Mouse (Mus musculus) testis, adult 2 months (tissue): ENCODE measurements around the gene AW549877. TPM values are rescaled to one million over a fixed set of nuclear protein-coding genes. Genes with fewer than 3 reads are reported as not detected.

Experiments
- H3K27ac ChIP-seq: fragments of 200-500 bp; 2 replicates; pipeline ENCODE4 v1.5.1; 2012; ENCODE audit warnings: low read depth, low read length; ENCODE audit not compliant: control insufficient read depth, insufficient read depth
- H3K27me3 ChIP-seq: fragments of 200-500 bp; 2 replicates; pipeline ENCODE4 v1.6.1; 2012; ENCODE audit warnings: mild to moderate bottlenecking, low read length, moderate library complexity; ENCODE audit not compliant: control insufficient read depth, insufficient read depth
- H3K36me3 ChIP-seq: fragments of 200-500 bp; 2 replicates; pipeline ENCODE4 v1.6.1; 2012; ENCODE audit warnings: mild to moderate bottlenecking, low read length; ENCODE audit not compliant: control insufficient read depth, insufficient read depth
- H3K4me1 ChIP-seq: fragments of 200-500 bp; 2 replicates; pipeline ENCODE4 v1.6.1; 2012; ENCODE audit warnings: low read length; ENCODE audit not compliant: control insufficient read depth, insufficient read depth
- H3K4me3 ChIP-seq: fragments of 200-500 bp; 2 replicates; pipeline ENCODE4 v1.5.1; 2012; ENCODE audit warnings: low read depth, mild to moderate bottlenecking, low read length, moderate library complexity, mixed read lengths; ENCODE audit not compliant: control insufficient read depth
- CTCF ChIP-seq: fragments of 200-500 bp; IDR thresholded peaks from 2 replicates; pipeline ENCODE4 v1.5.1; 2012; ENCODE audit warnings: low read depth, mild to moderate bottlenecking, inconsistent platforms, low read length, moderate library complexity; ENCODE audit not compliant: control insufficient read depth, insufficient read depth, insufficient replicate concordance
- POLR2A ChIP-seq: fragments of 200-500 bp; IDR thresholded peaks from 2 replicates; pipeline ENCODE4 v1.6.1; 2012; ENCODE audit warnings: low read depth, mild to moderate bottlenecking, inconsistent platforms, low read length, moderate library complexity; ENCODE audit not compliant: control insufficient read depth
- polyA plus RNA-seq: library from polyadenylated mRNA; depleted of rRNA; stranded (reverse); fragments of >200 nt; gene quantifications from 2 replicates; pipeline ENCODE4 v1.2.3, GENCODE M21; 2012

Gene AW549877
- polyA plus RNA-seq, 1 experiment, result 7.2 TPM

DNA sequence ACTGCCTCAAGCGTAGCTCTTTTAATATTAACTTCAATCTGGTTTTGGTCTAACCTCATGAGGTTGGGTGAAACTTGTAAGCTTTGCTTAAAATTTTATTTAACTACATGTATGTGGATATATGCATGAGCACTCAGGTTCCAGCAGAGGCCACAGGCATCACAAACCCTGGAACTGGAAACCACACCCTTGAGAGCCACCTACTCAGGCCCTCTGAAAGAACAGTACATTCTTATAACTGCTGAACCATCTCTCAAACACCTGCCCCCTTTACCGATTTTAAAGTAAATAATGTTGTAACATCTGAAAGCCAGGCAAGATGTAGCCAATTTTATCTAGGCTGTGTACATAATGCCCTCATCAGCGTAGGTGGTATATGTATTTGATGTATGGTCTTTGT, 15.7 kb downstream of the AW549877 start:
- TF ChIP-seq POLR2A (no peak), CTCF (no peak)
- Histone ChIP-seq H3K4me3 (no peak overlapping the region), H3K36me3 (no peaks in the 10 kb centered on the region), H3K4me1 (no peaks in the 10 kb centered on the region), H3K27ac (no peak overlapping the region; the same call in 1 of the 2 replicates), H3K27me3 (no peaks in the 10 kb centered on the region)

DNA sequence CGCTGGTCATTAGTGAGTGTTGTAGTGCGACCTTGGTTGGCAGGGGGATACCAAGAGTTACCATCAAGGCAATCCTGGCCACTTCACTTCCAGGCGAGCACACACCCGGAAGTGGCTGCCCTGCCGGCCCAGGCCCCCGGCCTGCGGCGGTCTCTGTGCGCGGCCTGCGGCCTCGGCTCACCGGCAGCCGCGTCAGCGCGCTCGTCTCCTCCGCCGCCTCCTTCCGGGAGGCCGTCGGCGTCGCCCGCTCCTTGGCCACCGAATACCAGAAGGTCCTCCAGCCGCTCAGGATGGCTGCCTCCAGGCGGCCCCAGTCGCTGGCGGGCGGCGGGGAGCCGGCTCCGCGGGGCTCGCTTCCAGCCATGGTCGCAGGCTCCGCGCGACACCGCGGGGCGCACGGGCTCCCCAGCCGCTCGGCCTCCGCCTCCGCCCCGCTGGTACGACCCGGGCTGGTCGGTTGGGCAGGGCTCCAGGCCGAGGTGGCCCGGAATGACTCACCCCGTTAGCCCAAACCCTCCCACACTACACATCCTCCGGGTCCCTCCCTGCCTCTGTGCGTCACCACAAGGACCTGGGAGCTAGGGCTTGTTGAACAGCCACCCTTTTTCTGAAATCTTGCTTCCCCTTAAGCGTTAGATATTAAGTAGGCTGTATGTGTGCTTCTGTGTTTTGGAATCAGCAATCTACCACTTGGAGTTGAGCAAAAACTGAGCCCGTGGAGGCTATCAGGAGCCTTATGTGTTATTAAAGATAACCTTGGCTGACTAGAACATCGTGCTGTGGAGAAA, 16.3 kb downstream of the AW549877 start, which contains the start of gene Fbxo4:
Gene Fbxo4 (minus strand): TSS at position 513 of the 788 bp plus-strand sequence.
- Histone ChIP-seq H3K4me1 (no peaks in the 10 kb centered on the region), H3K27ac (peak within 1 kb of the TSS; percentile 89), H3K36me3 (no peaks in the 10 kb centered on the region), H3K27me3 (no peaks in the 10 kb centered on the region), H3K4me3 (peak within 1 kb of the TSS; percentile 85)
- no peak for TF ChIP-seq CTCF
- TF ChIP-seq POLR2A, result peak; percentile 67; the same call in 1 of the 2 replicates

DNA sequence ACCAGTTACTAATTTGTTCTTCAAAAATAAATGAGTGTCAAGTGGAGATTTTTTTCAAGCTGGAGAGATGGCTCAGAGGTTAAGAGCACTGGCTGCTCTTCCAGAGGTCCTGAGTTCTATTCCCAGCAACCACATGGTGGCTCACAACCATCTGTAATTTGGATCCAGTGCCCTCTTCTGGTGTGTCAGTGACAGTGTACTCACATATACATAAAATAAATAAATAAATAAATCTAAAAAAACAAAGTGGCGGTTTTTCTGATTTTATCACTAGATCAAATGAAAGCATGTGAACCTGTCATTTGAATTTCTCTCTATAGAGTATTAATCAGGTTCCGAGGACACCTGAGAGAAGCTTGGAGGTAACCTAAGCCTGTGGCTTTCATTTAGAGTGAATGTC, 17.3 kb downstream of the AW549877 start:
- H3K4me3 ChIP-seq, result no peak overlapping the region
- no peak for TF ChIP-seq POLR2A
- TF ChIP-seq CTCF, result no peak
- H3K27ac ChIP-seq, result no peak overlapping the region
- H3K27me3 ChIP-seq, result no peaks in the 10 kb centered on the region
- H3K4me1 ChIP-seq, result no peaks in the 10 kb centered on the region
- H3K36me3 ChIP-seq, result no peaks in the 10 kb centered on the region

DNA sequence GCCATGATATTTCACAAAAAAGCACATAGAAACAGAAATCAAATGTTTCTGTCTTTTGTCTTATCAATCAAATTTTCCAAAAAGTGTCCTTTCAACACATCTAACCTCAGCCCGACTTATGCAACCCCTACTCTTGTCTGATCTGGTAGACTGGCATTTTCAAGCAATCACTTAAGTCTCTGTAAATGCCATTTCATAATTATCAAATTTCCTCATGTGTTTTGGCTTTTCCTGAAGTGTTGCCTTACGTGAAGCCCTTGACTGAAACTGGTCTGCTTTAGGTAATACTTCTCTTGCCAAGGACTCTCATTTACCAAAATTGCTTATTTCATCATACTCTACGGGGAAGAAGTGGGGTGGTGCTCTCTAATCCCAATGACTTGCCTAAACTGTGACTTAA, 22.2 kb downstream of the AW549877 start:
- no peak overlapping the region for H3K27ac ChIP-seq
- no peak overlapping the region for H3K4me3 ChIP-seq
- no peaks in the 10 kb centered on the region; the same call in 1 of the 2 replicates for H3K4me1 ChIP-seq
- no peaks in the 10 kb centered on the region for H3K27me3 ChIP-seq
- H3K36me3 ChIP-seq, result peaks cover 1% of the 10 kb centered on the region; the same call in 1 of the 2 replicates
- no peak for TF ChIP-seq CTCF
- TF ChIP-seq POLR2A, result no peak

DNA sequence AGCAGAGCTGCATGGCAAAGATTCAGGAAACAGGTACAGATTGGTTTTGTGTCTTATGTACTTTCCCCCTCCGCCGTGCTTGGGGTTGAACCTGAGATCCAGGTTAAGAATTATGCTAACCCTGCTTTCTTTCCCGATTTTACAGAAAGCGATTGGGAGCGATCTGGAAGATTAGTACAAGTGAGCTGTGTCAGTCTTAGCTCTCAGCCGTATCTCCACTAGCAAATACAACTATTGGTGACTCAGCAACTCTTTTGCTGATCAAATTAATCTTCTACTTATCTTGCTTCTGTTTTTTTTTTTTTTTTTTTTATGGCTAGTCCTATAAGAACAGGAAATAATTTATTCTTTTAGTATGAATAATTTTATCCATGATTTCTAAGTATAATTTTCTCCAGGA, 25.4 kb downstream of the AW549877 start:
- peaks cover 1% of the 10 kb centered on the region; the same call in 1 of the 2 replicates for H3K36me3 ChIP-seq
- TF ChIP-seq CTCF, result no peak
- no peak for TF ChIP-seq POLR2A
- no peak overlapping the region for H3K27ac ChIP-seq
- no peaks in the 10 kb centered on the region; the same call in 1 of the 2 replicates for H3K4me1 ChIP-seq
- no peak overlapping the region for H3K4me3 ChIP-seq
- H3K27me3 ChIP-seq, result no peaks in the 10 kb centered on the region

DNA sequence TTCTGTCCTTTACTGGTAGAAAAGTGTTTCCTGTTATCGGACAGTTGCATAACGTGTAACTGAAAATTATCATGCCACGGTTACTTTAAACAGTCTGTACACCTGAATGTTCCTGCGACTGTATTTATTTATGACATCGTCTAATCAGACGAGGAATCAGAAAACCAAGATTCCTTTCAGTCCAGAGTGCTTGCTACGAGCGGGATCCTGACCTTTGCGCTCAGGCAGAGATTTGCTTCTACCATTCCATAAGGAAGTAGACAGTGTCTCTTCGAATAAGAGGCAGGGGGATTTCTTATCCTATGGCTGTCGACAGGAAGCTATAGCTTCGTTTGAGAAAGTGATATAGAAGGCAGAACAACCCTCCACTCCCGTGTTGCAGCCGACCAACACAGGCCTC, 25.8 kb downstream of the AW549877 start:
- no peak overlapping the region for H3K27ac ChIP-seq
- no peaks in the 10 kb centered on the region; the same call in 1 of the 2 replicates for H3K4me1 ChIP-seq
- H3K36me3 ChIP-seq, result peaks cover 1% of the 10 kb centered on the region; the same call in 1 of the 2 replicates
- no peaks in the 10 kb centered on the region for H3K27me3 ChIP-seq
- H3K4me3 ChIP-seq, result no peak overlapping the region
- TF ChIP-seq CTCF (no peak), POLR2A (no peak)

- Histone ChIP-seq H3K4me3 (no peak overlapping the region), H3K4me1 (no peaks in the 10 kb centered on the region), H3K36me3 (no peaks in the 10 kb centered on the region), H3K27me3 (no peaks in the 10 kb centered on the region), H3K27ac (no peak overlapping the region)
- no peak for TF ChIP-seq POLR2A
- TF ChIP-seq CTCF, result no peak
Observed at GRCm38 (mm10) chr15:3962251-3962650, 33.3 kb downstream of the AW549877 start.

- Histone ChIP-seq H3K4me1 (no peaks in the 10 kb centered on the region), H3K27ac (no peak overlapping the region), H3K36me3 (no peaks in the 10 kb centered on the region), H3K27me3 (no peaks in the 10 kb centered on the region), H3K4me3 (no peak overlapping the region)
- no peak for TF ChIP-seq POLR2A
- TF ChIP-seq CTCF, result no peak
Observed at GRCm38 (mm10) chr15:3960094-3960493, 35.5 kb downstream of the AW549877 start.
